Mouse (Mus musculus): Measurements from ENCODE around the gene Vmn2r15. TPM values are rescaled to one million over a fixed set of nuclear protein-coding genes. Genes with fewer than 3 reads are reported as not detected.

Vmn2r15 gene
- polyA plus RNA-seq (2014; fragmentation: Nextera tagmentation; extraction: Ambion mirVana), result not detected in 2 replicates

DNA sequence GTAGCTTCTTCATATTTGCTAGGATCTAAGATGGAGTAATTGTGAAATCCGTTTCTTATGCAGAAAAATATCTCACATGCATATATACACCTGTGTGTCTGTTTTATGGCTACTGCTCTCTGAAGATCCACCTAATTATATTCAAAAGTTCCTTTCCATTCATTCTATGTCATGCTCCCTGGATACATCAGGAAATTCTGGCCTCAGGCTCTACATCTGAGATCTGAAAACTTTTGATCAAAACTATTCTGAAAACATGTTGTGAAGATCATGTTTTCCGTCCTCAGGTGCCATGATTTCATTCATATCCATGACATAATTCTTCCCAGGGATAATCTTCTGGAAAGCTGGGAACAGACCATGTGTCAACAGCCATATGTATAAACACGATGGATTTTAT, at the start of gene Vmn2r15:
Gene Vmn2r15, minus strand, starts transcription at position 101 of the 400 bp plus-strand sequence.
- ATAC-seq (no peak), DNase-seq (ENCODE audit: low spot score) (no peak)
- no peaks in the 10 kb centered on the region for H3K36me3 ChIP-seq (ENCODE audit: control insufficient read depth, insufficient read depth, low read length)
- 67% methylated on average over 3 of the region's 3 CpGs for WGBS
- H3K4me2 ChIP-seq (ENCODE audit: low read length), result no peak within 1 kb of the TSS
- H3K9me3 ChIP-seq (replicated peaks; ENCODE audit: control insufficient read depth, low read length), result no peaks in the 10 kb centered on the region; the same call in 1 of the 2 replicates
- H3K4me1 ChIP-seq (ENCODE audit: control insufficient read depth, insufficient read depth, low read length), result no peaks in the 10 kb centered on the region
- no peak within 1 kb of the TSS for H3K9ac ChIP-seq (ENCODE audit: low read length)
- no peaks in the 10 kb centered on the region for H3K27me3 ChIP-seq (replicated peaks; ENCODE audit: control insufficient read depth, insufficient read depth, low read length)
- no peak within 1 kb of the TSS for H3K27ac ChIP-seq (ENCODE audit: low read depth, low read length)
- H3K4me3 ChIP-seq (ENCODE audit: low read depth, low read length), result no peak within 1 kb of the TSS

DNA sequence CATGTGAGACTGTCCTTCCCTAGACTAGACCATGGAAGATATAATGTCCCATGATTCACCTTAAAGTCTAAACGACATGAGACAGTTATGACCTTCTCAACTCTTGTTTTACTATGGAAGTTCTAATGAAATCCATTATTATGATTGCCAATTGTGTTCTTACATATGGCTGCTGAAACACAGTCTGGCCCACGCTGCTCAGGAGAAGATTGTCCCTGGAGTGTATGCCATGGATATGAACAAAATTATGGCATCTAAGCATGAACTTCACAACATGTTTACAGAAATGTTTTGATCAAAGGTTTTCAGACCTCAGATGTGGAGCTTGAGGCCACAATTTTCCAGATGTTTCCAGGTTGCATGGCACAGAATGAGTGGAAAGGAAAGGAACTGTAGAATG, 32.4 kb upstream of the Vmn2r15 start, which contains the start of gene Vmn2r16:
Gene Vmn2r16, plus strand, starts transcription at position 301 of the 400 bp plus-strand sequence.
- no peak within 1 kb of the TSS for H3K4me3 ChIP-seq (ENCODE audit: low read depth, low read length)
- ATAC-seq (no peak), DNase-seq (ENCODE audit: low spot score) (no peak)
- H3K4me2 ChIP-seq (ENCODE audit: low read length), result no peak within 1 kb of the TSS
- no peaks in the 10 kb centered on the region for H3K27me3 ChIP-seq (replicated peaks; ENCODE audit: control insufficient read depth, insufficient read depth, low read length)
- peaks cover 9% of the 10 kb centered on the region for H3K9me3 ChIP-seq (replicated peaks; ENCODE audit: control insufficient read depth, low read length)
- no peak within 1 kb of the TSS for H3K9ac ChIP-seq (ENCODE audit: low read length)
- WGBS, result 56% methylated on average over 2 of the region's 2 CpGs
- H3K36me3 ChIP-seq (ENCODE audit: control insufficient read depth, insufficient read depth, low read length), result no peaks in the 10 kb centered on the region
- H3K27ac ChIP-seq (ENCODE audit: low read depth, low read length), result no peak within 1 kb of the TSS
- no peaks in the 10 kb centered on the region for H3K4me1 ChIP-seq (ENCODE audit: control insufficient read depth, insufficient read depth, low read length)

DNA sequence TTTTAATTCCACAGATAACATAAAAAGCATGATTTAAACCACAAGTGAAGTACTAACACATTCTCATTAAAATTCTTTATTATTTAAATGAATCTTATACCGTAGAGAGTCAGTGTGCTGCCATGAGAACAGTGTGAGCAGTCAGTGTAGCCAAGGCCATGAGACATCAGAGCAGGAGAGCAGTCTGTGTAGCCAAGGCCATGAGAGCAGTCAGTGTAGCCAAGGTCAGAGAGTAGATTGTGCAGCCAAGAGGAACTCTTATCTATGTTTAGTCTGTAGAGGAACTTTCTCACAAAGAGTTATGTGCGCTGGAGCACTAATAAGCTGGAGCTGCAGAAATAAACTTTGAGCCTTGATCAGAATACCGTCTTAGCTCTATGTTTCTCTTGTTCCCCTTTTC, 2.8 kb downstream of the Vmn2r15 start:
- H3K9ac ChIP-seq (ENCODE audit: low read length), result no peak overlapping the region
- H3K4me1 ChIP-seq (ENCODE audit: control insufficient read depth, insufficient read depth, low read length), result no peaks in the 10 kb centered on the region
- ATAC-seq, result no peak
- H3K9me3 ChIP-seq (replicated peaks; ENCODE audit: control insufficient read depth, low read length), result no peaks in the 10 kb centered on the region; the same call in 1 of the 2 replicates
- no peak for DNase-seq (ENCODE audit: low spot score)
- no peak overlapping the region for H3K27ac ChIP-seq (ENCODE audit: low read depth, low read length)
- H3K27me3 ChIP-seq (replicated peaks; ENCODE audit: control insufficient read depth, insufficient read depth, low read length), result no peaks in the 10 kb centered on the region
- H3K4me3 ChIP-seq (ENCODE audit: low read depth, low read length), result no peak overlapping the region
- no peak overlapping the region for H3K4me2 ChIP-seq (ENCODE audit: low read length)
- H3K36me3 ChIP-seq (ENCODE audit: control insufficient read depth, insufficient read depth, low read length), result no peaks in the 10 kb centered on the region
- 92% methylated on average over 3 of the region's 3 CpGs for WGBS

Other genes starting within 250 kb of the Vmn2r15 start
- not detected in 2 replicates for gene Vmn2r11, start 238.1 kb downstream of the Vmn2r15 start, polyA plus RNA-seq (2014; fragmentation: Nextera tagmentation; extraction: Ambion mirVana)
- not detected in 2 replicates for gene Vmn2r12, start 199.7 kb downstream of the Vmn2r15 start, polyA plus RNA-seq (2014; fragmentation: Nextera tagmentation; extraction: Ambion mirVana)
- not detected in 2 replicates for gene Vmn2r13, start 105.4 kb downstream of the Vmn2r15 start, polyA plus RNA-seq (2014; fragmentation: Nextera tagmentation; extraction: Ambion mirVana)
- not detected in 2 replicates for gene Vmn2r14, start 72.9 kb downstream of the Vmn2r15 start, polyA plus RNA-seq (2014; fragmentation: Nextera tagmentation; extraction: Ambion mirVana)
- not detected in 2 replicates for gene Vmn2r16, start 32.5 kb upstream of the Vmn2r15 start, polyA plus RNA-seq (2014; fragmentation: Nextera tagmentation; extraction: Ambion mirVana)
- not detected in 2 replicates for gene Vmn2r17, start 122.0 kb upstream of the Vmn2r15 start, polyA plus RNA-seq (2014; fragmentation: Nextera tagmentation; extraction: Ambion mirVana)

All from forebrain, embryonic 14.5 days (tissue).